Mouse (Mus musculus) midbrain, embryonic 16.5 days (tissue): Measurements from ENCODE around the gene Card19. TPM values are rescaled to one million over a fixed set of nuclear protein-coding genes. Genes with fewer than 3 reads are reported as not detected.

Experiments used
- ATAC-seq: fragments of 200-750 bp; cut with Nextera tagmentation; 2 replicates; pipeline ENCODE4 v1.8.0; 2017; ENCODE audit warnings: moderate TSS enrichment
- H3K27ac ChIP-seq: fragments of 300-500 bp; sonication (generic); 2 replicates; pipeline ENCODE4 v1.5.1; 2014; ENCODE audit warnings: mild to moderate bottlenecking, low read length, mixed read lengths
- H3K27me3 ChIP-seq: fragments of 300-500 bp; sonication (generic); 2 replicates; pipeline ENCODE4 v1.6.1; 2014; ENCODE audit warnings: low read depth, low read length, mixed read lengths; ENCODE audit not compliant: control insufficient read depth, insufficient read depth
- H3K36me3 ChIP-seq: fragments of 300-500 bp; sonication (generic); 2 replicates; pipeline ENCODE4 v1.6.1; 2014; ENCODE audit warnings: mild to moderate bottlenecking, low read length, moderate library complexity, mixed read lengths; ENCODE audit not compliant: control insufficient read depth, insufficient read depth
- H3K4me1 ChIP-seq: fragments of 300-500 bp; sonication (generic); 2 replicates; pipeline ENCODE4 v1.6.1; 2014; ENCODE audit warnings: mild to moderate bottlenecking, low read length, mixed read lengths; ENCODE audit not compliant: control insufficient read depth, insufficient read depth
- H3K4me2 ChIP-seq: fragments of 300-500 bp; sonication (generic); 2 replicates; pipeline ENCODE4 v1.6.1; 2014; ENCODE audit warnings: mild to moderate bottlenecking, low read length, mixed read lengths
- H3K4me3 ChIP-seq: fragments of 300-500 bp; sonication (generic); 2 replicates; pipeline ENCODE4 v1.5.1; 2014; ENCODE audit warnings: low read depth, mild to moderate bottlenecking, low read length, moderate library complexity, mixed read lengths
- H3K9ac ChIP-seq: fragments of 300-500 bp; sonication (generic); 2 replicates; pipeline ENCODE4 v1.6.1; 2014; ENCODE audit warnings: low read depth, low read length, mixed read lengths
- H3K9me3 ChIP-seq: fragments of 300-500 bp; sonication (generic); replicated peaks from 2 replicates; pipeline ENCODE4 v1.6.1; 2014; ENCODE audit warnings: mild to moderate bottlenecking, low read length, mixed read lengths; ENCODE audit not compliant: control insufficient read depth, poor library complexity, severe bottlenecking
- WGBS: fragments of 180-500 bp; shearing (Covaris S2); extraction: QIAGEN DNeasy Blood & Tissue Kit; methylation state at CpG from one replicate; pipeline ENCODE4 v1.1.7; 2014; 5-methylcytosine and 5-hydroxymethylcytosine counted together
- polyA plus RNA-seq: library from polyadenylated mRNA; unstranded; fragments of >200 nt; fragmentation: Nextera tagmentation; extraction: Ambion mirVana; gene quantifications from 2 replicates; pipeline ENCODE4 v1.2.1, GENCODE M21; 2015

Gene Card19
- polyA plus RNA-seq, 1 experiment from 2014 or later, result 27.6 TPM

- no peak overlapping the region for H3K4me2 ChIP-seq
- no peaks in the 10 kb centered on the region for H3K4me1 ChIP-seq
- H3K27ac ChIP-seq, result no peak overlapping the region
- ATAC-seq, result no peak
- no peaks in the 10 kb centered on the region for H3K9me3 ChIP-seq
- WGBS, result 94% methylated on average over 8 of the region's 8 CpGs
- H3K27me3 ChIP-seq, result no peaks in the 10 kb centered on the region
- H3K36me3 ChIP-seq, result no peaks in the 10 kb centered on the region
- H3K4me3 ChIP-seq, result no peak overlapping the region
- no peak overlapping the region for H3K9ac ChIP-seq
Measured at GRCm38 (mm10) chr13:49238737-49239136, 22.9 kb upstream of the Card19 start.

- Histone ChIP-seq H3K27me3 (no peaks in the 10 kb centered on the region), H3K4me2 (no peak overlapping the region), H3K4me3 (no peak overlapping the region), H3K27ac (no peak overlapping the region), H3K9me3 (no peaks in the 10 kb centered on the region), H3K9ac (no peak overlapping the region), H3K36me3 (no peaks in the 10 kb centered on the region), H3K4me1 (no peaks in the 10 kb centered on the region)
- WGBS, result 95% methylated on average over 8 of the region's 8 CpGs
- no peak for ATAC-seq
Measured at GRCm38 (mm10) chr13:49237617-49238016, 21.8 kb upstream of the Card19 start.

GRCm38 (mm10) chr13:49234711-49235110 lies 18.9 kb upstream of the Card19 start:
- H3K27ac ChIP-seq, result no peak overlapping the region
- H3K27me3 ChIP-seq, result no peaks in the 10 kb centered on the region
- no peak overlapping the region for H3K4me3 ChIP-seq
- H3K4me2 ChIP-seq, result no peak overlapping the region
- no peak for ATAC-seq
- 96% methylated on average over 4 of the region's 4 CpGs for WGBS
- no peaks in the 10 kb centered on the region for H3K9me3 ChIP-seq
- H3K4me1 ChIP-seq, result no peaks in the 10 kb centered on the region
- no peak overlapping the region for H3K9ac ChIP-seq
- H3K36me3 ChIP-seq, result no peaks in the 10 kb centered on the region

GRCm38 (mm10) chr13:49233792-49234572 lies 18.1 kb upstream of the Card19 start:
- H3K4me3 ChIP-seq, result no peak overlapping the region
- 80% methylated on average over 8 of the region's 8 CpGs for WGBS
- H3K4me2 ChIP-seq, result no peak overlapping the region

GRCm38 (mm10) chr13:49225633-49226032 lies 9.8 kb upstream of the Card19 start:
- Histone ChIP-seq H3K27me3 (no peaks in the 10 kb centered on the region), H3K4me2 (no peak overlapping the region), H3K27ac (no peak overlapping the region), H3K9ac (no peak overlapping the region), H3K36me3 (no peaks in the 10 kb centered on the region), H3K4me3 (no peak overlapping the region), H3K4me1 (no peaks in the 10 kb centered on the region), H3K9me3 (no peaks in the 10 kb centered on the region)
- no peak for ATAC-seq
- 26% methylated on average over 4 of the region's 4 CpGs for WGBS

More at GRCm38 (mm10) chr13:49233792-49234572, 18.1 kb upstream of the Card19 start:
- H3K9ac ChIP-seq, result no peak overlapping the region
- H3K27me3 ChIP-seq, result no peaks in the 10 kb centered on the region
- H3K36me3 ChIP-seq, result no peaks in the 10 kb centered on the region
- H3K9me3 ChIP-seq, result no peaks in the 10 kb centered on the region
- no peak overlapping the region for H3K27ac ChIP-seq
- no peaks in the 10 kb centered on the region for H3K4me1 ChIP-seq
- no peak for ATAC-seq

- H3K4me2 ChIP-seq, result no peak overlapping the region
- H3K36me3 ChIP-seq, result no peaks in the 10 kb centered on the region
- no peaks in the 10 kb centered on the region for H3K9me3 ChIP-seq
- H3K27me3 ChIP-seq, result no peaks in the 10 kb centered on the region
- ATAC-seq, result no peak
- WGBS, result 63% methylated on average over 3 of the region's 3 CpGs
- no peaks in the 10 kb centered on the region for H3K4me1 ChIP-seq
- H3K9ac ChIP-seq, result no peak overlapping the region
- H3K4me3 ChIP-seq, result no peak overlapping the region
- H3K27ac ChIP-seq, result no peak overlapping the region
Measured at GRCm38 (mm10) chr13:49225159-49225558, 9.3 kb upstream of the Card19 start.

- 21% methylated on average over 6 of the region's 6 CpGs for WGBS
- Histone ChIP-seq H3K4me2 (no peak overlapping the region), H3K36me3 (no peaks in the 10 kb centered on the region), H3K27ac (no peak overlapping the region), H3K9ac (no peak overlapping the region), H3K27me3 (no peaks in the 10 kb centered on the region), H3K4me1 (no peaks in the 10 kb centered on the region), H3K9me3 (no peaks in the 10 kb centered on the region), H3K4me3 (no peak overlapping the region)
- ATAC-seq, result no peak
Measured at GRCm38 (mm10) chr13:49224729-49225128, 8.9 kb upstream of the Card19 start.

GRCm38 (mm10) chr13:49224314-49224713 lies 8.5 kb upstream of the Card19 start:
- H3K36me3 ChIP-seq, result no peaks in the 10 kb centered on the region
- no peak overlapping the region for H3K27ac ChIP-seq
- no peak overlapping the region for H3K4me2 ChIP-seq
- H3K4me3 ChIP-seq, result no peak overlapping the region
- no peak overlapping the region for H3K9ac ChIP-seq
- WGBS, result 19% methylated on average over 10 of the region's 10 CpGs
- H3K4me1 ChIP-seq, result no peaks in the 10 kb centered on the region
- no peaks in the 10 kb centered on the region for H3K9me3 ChIP-seq
- no peaks in the 10 kb centered on the region for H3K27me3 ChIP-seq
- ATAC-seq, result no peak

- H3K36me3 ChIP-seq, result no peaks in the 10 kb centered on the region
- ATAC-seq, result no peak
- WGBS, result 19% methylated on average over 5 of the region's 5 CpGs
- 0 out of 2 replicates have a peak, but pooled peaks cover 3% of the 10 kb centered on the region for H3K4me1 ChIP-seq
- H3K4me2 ChIP-seq, result no peak overlapping the region
- no peak overlapping the region for H3K4me3 ChIP-seq
- no peaks in the 10 kb centered on the region for H3K9me3 ChIP-seq
- 0 out of 2 replicates have a peak, but pooled peaks cover 4% of the 10 kb centered on the region for H3K27me3 ChIP-seq
- no peak overlapping the region for H3K9ac ChIP-seq
- no peak overlapping the region for H3K27ac ChIP-seq
Measured at GRCm38 (mm10) chr13:49220912-49221311, 5.1 kb upstream of the Card19 start.
